Comparison of ENCODE assay signal across 13 mouse cellular contexts in the genomic region with DNA sequence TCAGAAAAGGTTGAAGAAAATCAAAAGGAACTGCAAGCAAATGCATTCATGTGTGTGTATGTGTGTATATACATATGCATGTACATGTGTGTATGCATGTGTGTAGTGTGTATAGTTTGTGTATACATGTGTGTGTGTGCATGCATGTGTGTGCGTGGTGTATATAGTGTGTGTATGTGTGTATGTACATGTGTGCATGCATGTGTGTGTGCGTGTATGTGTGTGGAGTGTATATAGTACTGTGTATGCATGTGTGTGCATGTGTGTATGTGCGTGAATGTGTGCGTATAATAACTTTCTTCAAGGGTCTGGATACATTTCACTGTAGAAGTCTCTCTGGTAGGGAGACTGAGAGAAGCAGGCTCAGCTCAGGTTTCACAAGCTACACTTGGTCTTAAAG.
"Had no signal": no experiment of that assay in that cellular context is flagged by ENCODE, and none has a peak within 500 bp of the region (broad histone marks: within the 10 kb centered on the region; RNA-seq: fewer than 3 reads in every experiment).

No protein-coding gene starts in this region.

- DNase-seq: kidney, adult 18-20 months; kidney, postnatal 4 days; liver; liver, embryonic 13.5 days; liver, postnatal 0 days; lung, postnatal 14 days; thymus, adult 2 months; thymus, postnatal 25 days had no signal

- H3K27ac ChIP-seq: layer of hippocampus, adult 2 months; limb, embryonic 12.5 days; liver, embryonic 13.5 days; lung, embryonic 15.5 days; macrophage; midbrain, embryonic 13.5 days had no signal

- ATAC-seq: liver, postnatal 0 days; midbrain, embryonic 13.5 days had no signal

- H3K9me3 ChIP-seq: limb, embryonic 12.5 days; liver, embryonic 13.5 days; lung, embryonic 15.5 days; midbrain, embryonic 13.5 days had no signal

- H3K4me3 ChIP-seq: layer of hippocampus, adult 2 months; limb, embryonic 12.5 days; liver, embryonic 13.5 days; lung, embryonic 15.5 days; midbrain, embryonic 13.5 days had no signal

- H3K4me2 ChIP-seq: limb, embryonic 12.5 days; liver, embryonic 13.5 days; lung, embryonic 15.5 days; midbrain, embryonic 13.5 days had no signal

- H3K36me3 ChIP-seq: limb, embryonic 12.5 days; liver, embryonic 13.5 days; lung, embryonic 15.5 days; midbrain, embryonic 13.5 days had no signal

- H3K4me1 ChIP-seq: liver, embryonic 13.5 days; lung, embryonic 15.5 days; midbrain, embryonic 13.5 days had no signal

- H3K9ac ChIP-seq: limb, embryonic 12.5 days; liver, embryonic 13.5 days; liver, postnatal 0 days; lung, embryonic 15.5 days; midbrain, embryonic 13.5 days had no signal

- H3K27me3 ChIP-seq: limb, embryonic 12.5 days; liver, embryonic 13.5 days; lung, embryonic 15.5 days; midbrain, embryonic 13.5 days had no signal
